Mouse (Mus musculus) heart, adult 2 months (tissue): ENCODE data around the gene Zc3h12a.

Experiments
- CTCF ChIP-seq: fragments of 200-600 bp; IDR thresholded peaks from 2 replicates; pipeline ENCODE4 v1.8.1; 2022; ENCODE audit warnings: antibody characterized with exemption, mild to moderate bottlenecking, moderate library complexity
- POLR2A ChIP-seq: fragments of 200-500 bp; IDR thresholded peaks from 2 replicates; pipeline ENCODE4 v1.6.1; 2011; ENCODE audit warnings: mild to moderate bottlenecking, low read depth, low read length, control low read depth; ENCODE audit not compliant: insufficient read depth

DNA sequence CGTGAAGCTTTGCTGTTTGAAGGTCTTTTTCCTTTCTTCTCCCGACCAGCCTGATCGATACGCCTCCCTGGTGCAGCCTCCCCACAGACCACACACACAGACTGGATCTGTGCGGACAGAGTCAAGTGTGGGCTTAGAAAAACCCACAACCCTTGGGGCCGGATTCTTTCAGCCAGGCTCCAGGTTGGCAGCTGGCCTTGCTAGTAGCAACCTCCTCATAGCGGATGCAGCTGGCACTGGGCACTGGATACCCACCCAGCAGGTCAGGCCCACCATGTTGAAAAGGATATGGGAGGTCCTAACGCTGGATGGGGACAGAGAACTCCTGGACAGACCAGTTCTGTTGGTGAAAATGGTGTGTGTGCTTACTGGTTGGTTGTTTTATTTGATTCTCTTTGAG, 33.8 kb upstream of the Zc3h12a start:
- TF ChIP-seq POLR2A = no peak
- TF ChIP-seq CTCF = no peak
